Mouse (Mus musculus): ENCODE data around the gene Ran.

The Ran gene

DNA sequence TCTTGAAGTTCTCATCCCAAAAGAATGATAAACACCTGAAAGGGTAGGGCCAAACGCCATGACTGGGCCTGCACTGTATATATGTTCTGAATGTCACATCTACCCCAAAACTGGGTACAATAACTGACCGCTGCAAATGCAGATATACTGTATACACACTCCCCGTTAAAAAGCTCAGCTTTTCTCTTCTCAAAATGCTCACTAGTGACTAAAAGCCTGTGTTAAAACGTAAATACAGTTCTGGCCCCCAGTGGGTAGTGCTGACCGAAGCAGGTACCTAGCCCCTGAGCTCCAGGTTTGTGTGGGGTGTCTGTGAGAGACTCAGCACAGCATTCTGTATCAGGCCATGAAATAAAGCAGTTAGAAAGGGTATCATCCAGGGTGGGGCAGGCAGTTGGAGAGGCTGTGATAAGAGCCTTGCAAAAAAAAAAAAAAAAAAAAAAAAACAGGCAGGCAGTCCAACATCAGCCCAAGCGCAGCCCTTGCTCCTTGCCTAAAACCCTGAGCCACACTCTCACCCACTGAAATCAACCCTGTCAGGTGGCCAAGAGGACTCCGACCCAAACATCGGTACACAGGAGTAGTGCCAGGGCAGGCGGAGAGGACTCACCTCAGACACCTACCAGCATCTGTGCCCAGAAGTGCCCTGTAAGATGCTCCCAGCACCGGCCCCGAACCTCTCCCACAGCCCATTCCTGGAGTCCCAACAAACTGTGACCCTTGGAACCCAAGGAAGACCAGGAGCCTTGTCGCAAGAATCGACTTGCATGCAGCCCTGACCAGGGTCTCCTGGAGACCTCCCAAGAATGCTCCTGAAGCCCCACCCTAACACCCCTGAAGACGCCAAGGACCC is 12.5 kb upstream of the Ran start:
- no peak for TF ChIP-seq GATA4 (IDR thresholded peaks at IDR 0.05; ENCODE audit: insufficient replicate concordance, low read length)

DNA sequence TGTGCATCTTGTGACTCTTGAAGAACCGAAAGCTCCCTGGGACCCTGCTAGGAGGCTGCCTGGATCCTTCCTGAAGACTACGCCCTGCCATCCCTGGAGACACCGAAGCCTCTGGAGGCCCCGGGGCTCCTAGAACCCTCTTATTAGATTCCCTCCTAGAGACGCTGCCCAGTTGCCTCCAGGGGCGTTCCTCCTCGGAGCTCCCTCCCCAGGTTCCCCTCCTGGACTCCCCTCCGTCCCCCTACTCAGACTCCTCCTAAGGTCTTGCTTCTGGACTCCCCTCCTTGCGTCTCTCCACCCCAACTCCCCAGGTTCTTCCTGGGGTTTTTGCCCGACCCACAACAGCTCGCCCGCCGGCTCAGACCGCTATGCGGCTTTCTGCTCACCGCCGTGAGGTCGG is 11.9 kb upstream of the Ran start:
- TF ChIP-seq GATA4 (IDR thresholded peaks at IDR 0.05; ENCODE audit: insufficient replicate concordance, low read length), result no peak

DNA sequence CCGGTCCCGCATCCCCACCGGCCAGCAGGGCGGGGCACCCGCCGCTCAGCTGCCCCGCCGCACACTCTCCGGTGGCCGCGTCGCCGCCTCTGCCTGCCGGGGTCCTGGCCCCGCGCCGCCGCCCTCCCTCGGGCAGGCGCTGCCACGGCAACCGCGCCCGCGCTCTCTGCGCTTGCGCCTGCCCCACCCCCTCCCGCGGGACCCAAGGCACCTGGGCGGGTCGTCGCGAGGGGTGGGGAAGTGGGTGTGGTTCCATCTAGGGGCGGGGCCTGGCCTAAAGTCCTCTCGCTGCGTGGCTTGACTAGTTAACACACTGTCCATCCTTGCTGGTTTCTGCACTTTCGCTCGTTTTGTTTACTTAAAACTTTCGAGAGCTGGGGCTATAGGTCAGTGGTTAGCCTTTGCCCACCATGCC is 11.4 kb upstream of the Ran start, which contains the start of gene Stx2:
Gene Stx2 (minus strand): TSS at position 163 of the 415 bp plus-strand sequence.
- no peak for TF ChIP-seq GATA4 (IDR thresholded peaks at IDR 0.05; ENCODE audit: insufficient replicate concordance, low read length)

DNA sequence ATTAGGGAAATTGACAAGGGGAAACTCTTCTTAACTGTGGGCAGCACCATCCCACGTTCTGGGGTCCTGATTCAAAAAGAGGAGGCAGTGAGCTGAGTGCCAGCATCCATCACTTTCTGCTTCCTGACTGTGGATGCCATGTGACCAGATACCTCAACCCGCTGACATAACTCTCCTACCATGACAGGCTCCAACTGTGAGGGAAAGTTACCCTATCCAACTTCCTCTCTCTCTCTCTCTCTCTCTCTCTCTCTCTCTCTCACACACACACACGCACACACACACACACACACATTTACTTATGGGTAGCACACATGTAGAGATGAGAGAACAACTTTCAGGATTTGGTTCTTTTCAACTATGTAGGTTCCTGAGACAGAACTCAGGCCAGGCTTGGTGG is 10.3 kb upstream of the Ran start:
- TF ChIP-seq GATA4 (IDR thresholded peaks at IDR 0.05; ENCODE audit: insufficient replicate concordance, low read length), result no peak

DNA sequence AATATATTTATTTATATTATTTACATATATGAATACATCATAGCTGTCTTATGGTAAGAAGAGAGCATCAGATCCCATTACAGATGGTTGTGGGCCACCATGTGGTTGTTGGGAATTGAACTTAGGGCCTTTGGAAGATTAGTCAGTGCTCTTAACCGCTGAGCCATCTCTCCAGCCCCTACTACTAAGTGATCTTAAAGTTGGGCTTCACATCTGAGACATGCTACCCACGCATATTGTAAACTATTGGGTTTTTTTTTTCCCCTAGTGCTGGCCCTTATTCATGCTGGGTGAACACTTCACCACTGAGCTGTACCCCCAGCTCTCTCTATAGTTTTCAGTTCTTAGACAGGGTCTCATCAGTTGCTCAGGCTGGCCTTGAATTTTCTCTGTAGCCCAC is 8.9 kb upstream of the Ran start:
- TF ChIP-seq GATA4 (IDR thresholded peaks at IDR 0.05; ENCODE audit: insufficient replicate concordance, low read length), result no peak

DNA sequence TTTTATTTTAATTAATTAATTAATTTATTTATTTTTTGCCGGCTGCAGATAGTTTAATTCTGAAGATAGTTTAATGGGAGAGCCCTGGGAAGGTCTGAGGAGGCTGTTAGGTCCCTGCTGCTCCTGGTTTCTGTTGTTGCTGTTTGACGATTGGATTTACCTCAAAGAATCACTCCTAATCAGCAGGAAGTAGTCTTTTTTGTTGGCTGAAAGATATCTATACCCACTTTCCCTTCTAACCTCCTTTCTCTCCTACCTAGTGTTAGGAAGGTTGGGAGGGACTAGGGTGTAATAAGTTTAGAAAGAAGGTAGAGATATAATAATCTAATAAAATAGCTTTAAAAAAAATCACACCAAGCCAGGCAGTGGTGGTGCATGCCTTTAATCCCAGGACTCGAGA is 4.8 kb upstream of the Ran start:
- no peak for TF ChIP-seq GATA4 (IDR thresholded peaks at IDR 0.05; ENCODE audit: insufficient replicate concordance, low read length)

DNA sequence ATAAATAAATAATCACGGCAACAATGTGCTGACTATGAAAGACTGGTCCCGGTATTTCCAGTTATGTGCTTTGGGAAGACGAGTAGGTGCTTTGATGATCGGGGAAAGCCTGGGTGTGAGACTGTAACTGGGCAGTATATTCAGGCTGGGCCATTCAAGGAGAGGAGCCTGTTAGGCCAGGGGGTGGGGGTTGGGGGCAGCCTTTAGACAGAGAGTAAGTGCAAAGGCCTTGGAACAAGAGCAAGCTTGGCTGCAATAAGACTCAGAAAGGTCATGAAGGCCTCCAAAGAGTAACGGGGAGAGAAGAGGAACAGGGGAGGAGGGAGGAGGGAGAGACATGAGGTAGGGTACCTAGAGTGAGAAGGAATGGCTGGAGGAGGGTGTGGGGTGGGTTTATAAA is 4.3 kb upstream of the Ran start:
- no peak for TF ChIP-seq GATA4 (IDR thresholded peaks at IDR 0.05; ENCODE audit: insufficient replicate concordance, low read length)

DNA sequence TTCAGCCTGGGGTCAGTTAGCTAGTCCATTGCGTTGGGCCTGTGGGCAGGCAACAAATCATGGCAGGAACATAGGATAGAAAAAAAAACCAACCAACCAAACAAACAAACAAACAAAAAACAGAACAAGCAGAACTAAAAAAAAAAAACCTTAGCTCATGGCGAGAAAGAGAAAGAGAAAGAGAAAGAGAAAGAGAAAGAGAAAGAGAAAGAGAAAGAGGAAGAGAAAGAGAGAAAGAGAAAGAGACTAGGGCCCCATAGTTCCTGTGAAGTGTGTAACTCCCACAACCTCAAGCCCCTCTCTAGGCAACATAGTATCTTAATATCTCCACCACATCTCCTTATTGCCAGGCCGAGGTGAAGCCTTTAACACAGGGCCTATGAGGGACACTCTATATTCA is 3.5 kb upstream of the Ran start:
- TF ChIP-seq GATA4 (IDR thresholded peaks at IDR 0.05; ENCODE audit: insufficient replicate concordance, low read length), result no peak

DNA sequence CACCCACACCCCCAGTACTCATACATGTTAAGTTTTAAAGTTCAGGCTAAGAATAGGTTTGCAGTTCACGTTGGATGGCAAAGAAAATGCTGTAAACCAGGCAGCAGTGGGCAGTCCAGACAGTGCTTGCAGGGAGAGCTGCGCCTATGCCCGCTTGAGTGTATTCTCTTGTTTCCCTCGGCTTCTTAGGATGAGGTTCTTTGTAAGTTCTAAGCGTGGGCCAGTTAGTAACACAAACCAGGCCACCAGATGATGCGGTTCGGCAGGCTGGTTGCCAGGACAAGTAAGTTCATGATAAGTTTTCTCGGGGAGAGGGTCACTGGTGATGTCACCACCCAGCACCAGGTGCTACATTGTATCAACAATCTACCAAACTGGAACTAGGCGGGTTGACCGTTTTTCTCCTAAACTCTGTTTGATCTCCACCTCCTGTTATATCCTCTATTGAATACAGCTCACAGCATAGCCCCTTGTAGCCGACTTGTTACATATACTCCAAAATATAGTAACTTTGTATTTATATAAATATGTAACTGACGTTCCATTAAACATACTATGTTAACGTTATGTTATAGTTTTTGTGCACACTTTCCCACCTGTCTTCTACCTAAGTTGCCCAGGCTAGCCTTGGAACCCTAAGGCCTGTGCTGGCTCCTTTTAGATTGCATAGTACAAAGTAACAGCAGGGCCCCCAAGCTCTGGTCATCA is 933 bp upstream of the Ran start:
- TF ChIP-seq GATA4 (IDR thresholded peaks at IDR 0.05; ENCODE audit: insufficient replicate concordance, low read length), result no peak

DNA sequence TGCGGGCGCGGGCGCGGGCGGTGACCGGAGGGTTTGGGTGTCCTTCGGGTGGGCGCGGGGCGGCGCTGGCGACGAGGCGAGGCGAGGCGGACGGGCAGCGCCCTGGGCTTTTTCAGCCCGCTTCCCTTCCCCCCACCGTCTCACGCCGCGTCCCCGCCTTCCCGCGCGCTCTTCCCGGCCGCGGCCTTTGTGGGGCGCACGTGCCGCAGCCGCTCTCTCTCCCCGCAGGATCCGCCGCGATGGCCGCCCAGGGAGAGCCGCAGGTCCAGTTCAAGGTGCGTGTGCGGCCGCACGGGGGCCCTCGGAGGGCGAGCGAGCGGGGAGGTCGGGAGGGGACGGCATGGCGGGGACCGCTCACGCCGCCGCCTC is 415 bp downstream of the Ran start:
- no peak; the same call in 1 of the 2 replicates for TF ChIP-seq GATA4 (IDR thresholded peaks at IDR 0.05; ENCODE audit: insufficient replicate concordance, low read length)

DNA sequence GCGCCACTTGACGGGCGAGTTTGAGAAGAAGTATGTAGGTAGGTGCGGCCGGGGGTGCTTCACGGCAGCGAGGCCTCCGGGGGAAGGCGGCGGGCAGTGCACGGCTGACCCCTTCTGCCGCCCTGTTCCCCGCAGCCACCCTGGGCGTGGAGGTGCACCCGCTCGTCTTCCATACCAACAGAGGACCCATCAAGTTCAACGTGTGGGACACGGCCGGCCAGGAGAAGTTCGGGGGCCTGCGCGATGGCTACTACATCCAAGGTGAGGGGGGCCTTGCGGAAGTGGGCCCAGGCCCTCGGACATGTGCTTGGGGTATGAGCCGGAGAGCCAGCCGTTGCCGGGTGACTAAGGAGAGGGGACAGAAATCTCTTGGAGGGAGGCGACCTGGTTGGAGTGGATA is 862 bp downstream of the Ran start:
- TF ChIP-seq GATA4 (IDR thresholded peaks at IDR 0.05; ENCODE audit: insufficient replicate concordance, low read length), result no peak

DNA sequence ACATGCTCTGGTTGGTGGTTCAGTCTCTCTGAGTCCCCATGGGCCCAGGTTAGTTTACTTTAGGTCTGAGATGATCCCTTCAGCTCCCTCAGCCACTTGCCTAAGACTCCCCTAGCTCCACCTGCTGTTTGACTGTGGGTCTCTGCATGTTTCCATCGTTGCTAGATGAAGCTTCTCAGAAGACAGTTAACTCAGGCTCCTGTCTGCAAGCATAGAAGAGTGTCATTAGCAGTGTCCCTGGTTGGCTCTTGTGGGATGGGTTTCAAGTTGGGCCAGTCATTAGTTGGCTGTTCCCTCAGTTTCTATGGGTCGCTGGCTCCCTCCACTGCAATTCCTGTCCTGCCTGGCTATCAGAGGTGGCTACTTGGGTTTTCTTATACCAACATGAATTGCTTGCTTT is 5.2 kb downstream of the Ran start:
- TF ChIP-seq GATA4 (IDR thresholded peaks at IDR 0.05; ENCODE audit: insufficient replicate concordance, low read length), result no peak

DNA sequence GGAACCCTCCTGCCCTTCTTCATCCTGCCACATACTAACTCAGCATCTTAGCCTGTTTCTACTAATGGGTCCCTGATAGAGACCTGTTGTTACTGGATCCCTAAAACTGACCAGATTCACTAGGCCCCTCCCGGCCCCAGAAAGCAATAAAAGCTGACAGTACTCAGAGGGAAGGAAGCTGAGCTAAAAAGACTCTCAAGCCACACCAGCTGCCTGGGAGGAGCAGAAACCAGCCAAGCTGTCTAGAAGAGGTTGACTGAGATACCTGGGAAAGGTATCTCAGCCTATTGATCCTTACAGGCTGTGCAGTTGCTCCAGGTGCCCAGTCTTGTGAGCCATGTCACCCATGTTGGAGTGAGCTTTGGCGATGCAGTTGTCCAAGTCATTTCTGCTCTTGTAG is 5.9 kb downstream of the Ran start:
- no peak for TF ChIP-seq GATA4 (IDR thresholded peaks at IDR 0.05; ENCODE audit: insufficient replicate concordance, low read length)

DNA sequence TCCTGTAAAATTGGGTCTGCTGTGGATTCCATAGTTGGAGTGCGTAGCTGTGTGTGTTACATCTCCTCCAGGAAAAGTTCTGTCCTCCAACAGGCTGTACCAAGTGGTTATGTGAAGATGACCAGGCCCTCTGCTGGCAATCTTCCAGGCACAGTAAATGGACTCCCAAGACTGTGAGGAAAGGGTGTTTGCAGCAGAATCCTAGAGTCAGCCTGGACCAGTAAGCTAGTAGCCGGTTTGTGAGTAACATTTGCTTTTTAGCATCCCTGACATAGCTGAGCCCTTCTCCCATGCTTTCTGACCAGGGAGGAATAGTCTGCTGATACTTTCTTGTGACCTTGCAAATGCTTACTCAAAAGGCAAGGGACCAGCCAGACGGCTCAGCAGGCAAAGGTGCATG is 6.3 kb downstream of the Ran start:
- no peak for TF ChIP-seq GATA4 (IDR thresholded peaks at IDR 0.05; ENCODE audit: insufficient replicate concordance, low read length)

DNA sequence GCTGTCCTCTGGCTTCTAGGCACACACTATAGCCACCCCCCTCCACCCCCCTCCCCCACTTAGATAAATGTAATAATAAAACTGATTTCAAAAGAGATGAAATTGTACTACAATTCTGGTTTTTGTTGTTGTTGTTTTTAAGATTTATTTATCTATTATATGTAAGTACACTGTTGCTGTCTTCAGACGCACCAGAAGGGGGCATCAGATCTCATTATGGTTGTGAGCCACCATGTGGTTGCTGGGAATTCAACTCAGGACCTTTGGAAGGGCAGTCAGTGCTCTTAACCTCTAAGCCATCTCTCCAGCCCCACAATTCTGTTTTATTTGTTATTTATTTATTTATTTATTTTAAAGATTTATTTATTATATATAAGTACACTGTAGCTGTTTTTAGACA is 6.8 kb downstream of the Ran start:
- no peak for TF ChIP-seq GATA4 (IDR thresholded peaks at IDR 0.05; ENCODE audit: insufficient replicate concordance, low read length)

DNA sequence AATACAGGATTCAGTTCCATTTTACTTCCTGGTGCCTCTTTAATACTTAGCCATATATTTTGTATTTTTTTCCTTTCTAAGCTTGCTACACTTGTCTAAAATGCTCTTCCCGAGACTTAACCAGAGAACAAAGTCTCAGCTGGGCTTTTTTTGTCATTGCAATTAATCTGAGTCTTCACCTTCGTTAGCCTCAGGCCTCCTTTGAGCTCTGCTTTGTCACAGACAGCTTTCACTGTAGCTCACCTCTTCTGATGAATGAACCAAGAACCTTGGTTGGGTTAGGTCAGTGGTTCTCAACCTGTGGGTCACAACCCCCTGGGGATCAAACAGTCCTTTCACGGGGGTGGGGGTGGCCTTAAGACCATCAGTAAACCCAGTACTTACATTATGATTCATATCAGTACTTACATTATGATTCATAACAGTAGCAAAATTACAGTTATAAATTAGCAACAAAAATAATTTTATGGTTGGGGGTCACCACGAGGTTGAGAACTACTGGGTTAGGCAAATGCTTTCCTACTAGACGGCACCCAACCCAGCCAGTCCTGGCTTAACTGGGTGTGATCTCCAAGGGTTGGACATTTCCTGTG is 9.4 kb downstream of the Ran start:
- no peak for TF ChIP-seq GATA4 (IDR thresholded peaks at IDR 0.05; ENCODE audit: insufficient replicate concordance, low read length)

All from liver, adult (tissue).